Mouse (Mus musculus): ENCODE measurements around the gene Htr2b.

The Htr2b gene

GRCm38 (mm10) chr1:86114141-86114540, 2.4 kb upstream of the Htr2b start:
- ATAC-seq (ENCODE audit: insufficient number of reproducible peaks, low FRiP score, low TSS enrichment), result no peak

DNA sequence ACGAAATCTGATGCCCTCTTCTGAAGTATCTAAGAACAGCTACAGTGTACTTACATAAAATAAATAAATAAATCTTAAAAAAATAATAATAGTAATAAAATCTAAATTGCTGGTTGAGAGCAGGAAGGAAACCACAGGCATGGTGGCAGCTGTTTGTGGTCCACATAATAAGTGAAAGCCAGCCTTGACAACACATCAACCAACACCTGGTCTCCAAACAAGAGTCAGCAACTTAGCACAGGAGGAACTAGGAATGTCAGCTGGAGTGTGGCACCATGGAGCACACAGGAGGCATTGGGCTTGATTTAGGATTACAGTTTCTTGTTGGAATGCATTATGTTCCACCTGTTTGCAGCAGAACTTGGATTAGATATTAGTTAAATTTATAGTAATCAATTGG, 6.7 kb downstream of the Htr2b start:
- ATAC-seq (ENCODE audit: insufficient number of reproducible peaks, low FRiP score, low TSS enrichment), result no peak

DNA sequence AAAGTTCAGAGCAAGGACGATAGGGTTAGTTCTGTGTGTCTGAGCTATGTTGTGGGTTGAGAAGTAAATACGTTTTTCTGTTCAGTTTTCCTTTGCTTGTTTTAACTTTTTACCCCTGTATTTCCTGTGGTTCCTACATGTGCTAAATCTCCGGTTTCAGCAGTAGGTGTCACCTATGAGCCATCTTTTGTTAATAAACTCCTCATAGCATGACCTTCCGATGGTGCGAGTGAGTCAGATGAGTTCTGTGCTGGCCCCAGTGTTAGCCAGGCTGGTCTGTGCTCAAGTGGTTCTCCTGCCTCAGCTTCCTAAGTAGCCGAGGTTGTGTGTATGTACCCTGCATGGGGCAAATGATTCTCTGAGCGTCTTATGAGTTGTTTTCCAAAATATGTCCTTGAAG, 17.4 kb downstream of the Htr2b start:
- no peak for ATAC-seq (ENCODE audit: insufficient number of reproducible peaks, low FRiP score, low TSS enrichment)

DNA sequence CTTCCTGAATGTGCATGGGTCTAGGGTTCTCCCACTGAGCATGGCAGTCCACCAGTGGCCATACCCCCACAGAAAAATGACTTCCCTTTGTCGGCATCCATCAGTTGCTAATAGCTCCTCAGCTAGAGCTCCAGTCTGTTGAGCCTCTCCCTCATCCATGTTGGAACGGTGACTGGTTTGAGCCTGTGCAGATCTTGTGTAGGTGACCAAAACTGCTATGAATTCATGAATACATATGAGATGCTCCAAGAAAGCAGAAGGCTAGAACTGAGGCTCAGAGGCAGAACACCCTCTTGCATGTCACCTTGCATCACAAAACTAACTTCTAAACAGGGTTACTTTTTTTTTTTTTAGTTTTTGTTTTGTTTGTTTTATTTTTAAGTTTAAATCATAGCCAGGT, 35.2 kb downstream of the Htr2b start:
- ATAC-seq (ENCODE audit: insufficient number of reproducible peaks, low FRiP score, low TSS enrichment), result no peak

GRCm38 (mm10) chr1:86064271-86064991, 47.3 kb downstream of the Htr2b start, which contains the start of gene Psmd1:
Psmd1 (plus strand) TSS chr1:86064387.
- ATAC-seq (ENCODE audit: insufficient number of reproducible peaks, low FRiP score, low TSS enrichment), result peak; percentile 79

GRCm38 (mm10) chr1:86062523-86062922, 49.2 kb downstream of the Htr2b start:
- no peak for ATAC-seq (ENCODE audit: insufficient number of reproducible peaks, low FRiP score, low TSS enrichment)

GRCm38 (mm10) chr1:86058856-86059769, 52.7 kb downstream of the Htr2b start:
- peak; percentile 88 for ATAC-seq (ENCODE audit: insufficient number of reproducible peaks, low FRiP score, low TSS enrichment)

DNA sequence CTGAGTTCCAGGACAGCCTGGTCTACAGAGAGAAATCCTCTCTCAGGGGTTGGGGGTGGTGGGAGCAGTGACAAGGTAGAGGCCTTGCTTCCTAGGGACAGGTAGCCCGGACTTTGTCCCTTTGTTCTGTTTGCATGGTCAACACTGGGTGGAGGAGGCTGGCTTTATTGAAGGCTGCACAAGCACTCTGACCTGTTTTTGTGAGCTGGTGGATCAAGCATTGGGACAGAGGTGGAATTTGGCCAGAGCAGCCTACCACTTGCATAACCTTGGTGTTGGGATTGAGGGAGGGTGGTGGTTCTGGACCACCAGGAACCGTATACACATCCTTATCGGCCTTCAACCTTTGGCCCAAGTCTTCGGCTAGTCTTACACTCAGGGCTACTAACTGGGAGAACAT, 55.5 kb downstream of the Htr2b start:
- no peak for ATAC-seq (ENCODE audit: insufficient number of reproducible peaks, low FRiP score, low TSS enrichment)

- no peak for ATAC-seq (ENCODE audit: insufficient number of reproducible peaks, low FRiP score, low TSS enrichment)
Measured at GRCm38 (mm10) chr1:86054943-86055342, 56.8 kb downstream of the Htr2b start.

GRCm38 (mm10) chr1:86053198-86053921, 58.4 kb downstream of the Htr2b start:
- peak; percentile 76; the same call in 1 of the 2 replicates for ATAC-seq (ENCODE audit: insufficient number of reproducible peaks, low FRiP score, low TSS enrichment)

All from cerebellum, adult (tissue).